Mouse (Mus musculus): ENCODE measurements around the gene Anp32a.

DNA sequence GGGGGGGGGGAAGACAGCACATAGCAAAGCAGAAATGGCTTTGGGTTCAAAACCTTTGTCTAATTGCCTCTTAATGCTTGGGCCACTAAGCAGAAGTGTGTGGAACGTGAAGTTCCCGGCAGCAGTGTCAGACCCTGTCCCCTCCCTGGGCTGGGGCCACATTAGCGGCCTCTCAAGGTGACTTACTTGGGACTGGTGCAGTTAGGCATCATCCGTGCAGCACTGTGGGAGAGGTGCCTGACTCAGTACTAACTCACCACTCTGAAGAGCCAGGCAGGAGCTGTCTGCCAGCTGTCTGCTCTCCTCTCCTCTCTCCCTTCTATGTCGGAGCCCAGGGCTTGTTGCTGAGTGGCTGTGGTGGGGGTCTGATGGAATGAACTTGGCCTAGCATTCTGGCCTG is 6.1 kb downstream of the Anp32a start:
- TF ChIP-seq CTCF (IDR thresholded peaks at IDR 0.05; ENCODE audit: insufficient read depth, low read depth, low read length), result no peak
- TF ChIP-seq POLR2A (IDR thresholded peaks at IDR 0.05; ENCODE audit: insufficient read depth, low read depth, low read length), result no peak

All from olfactory bulb, adult 2 months (tissue).